Comparison of ENCODE assay signal across 14 mouse cellular contexts in genomic region chr1:132582998-132583604, GRCm38 (mm10). TPM values are rescaled to one million over a fixed set of nuclear protein-coding genes. Genes with fewer than 3 reads are reported as not detected.
DNase-seq lines count a peak whose midpoint lies in the region; ATAC-seq and TF ChIP-seq lines count a peak whose summit lies in the region.
"Had no signal": no experiment of that assay in that cellular context is flagged by ENCODE, and none has a peak within 500 bp of the region (broad histone marks: within the 10 kb centered on the region; RNA-seq: fewer than 3 reads in every experiment).

No protein-coding gene starts in this region.

- H3K9me3 ChIP-seq in forebrain, embryonic 12.5 days = no peaks in the 10 kb centered on the region
- no peaks in the 10 kb centered on the region for H3K9me3 ChIP-seq in hindbrain, embryonic 14.5 days (ENCODE audit: control insufficient read depth, low read length)
- no peaks in the 10 kb centered on the region for H3K9me3 ChIP-seq in midbrain, embryonic 16.5 days (replicated peaks; ENCODE audit: control insufficient read depth, low read length, poor library complexity, severe bottlenecking)
- H3K9me3 ChIP-seq in intestine, postnatal 0 days (ENCODE audit: control insufficient read depth) = no peaks in the 10 kb centered on the region
- H3K9me3 ChIP-seq: G1E; limb, embryonic 13.5 days had no signal

- peaks cover 91% of the 10 kb centered on the region for H3K4me1 ChIP-seq in forebrain, embryonic 12.5 days
- H3K4me1 ChIP-seq in hindbrain, embryonic 14.5 days (replicated peaks; ENCODE audit: control insufficient read depth, insufficient read depth, low read length) = peaks cover 41% of the 10 kb centered on the region
- peaks cover 45% of the 10 kb centered on the region for H3K4me1 ChIP-seq in midbrain, embryonic 16.5 days (ENCODE audit: control insufficient read depth, insufficient read depth, low read length)
- H3K4me1 ChIP-seq in intestine, postnatal 0 days (replicated peaks; ENCODE audit: control insufficient read depth, insufficient read depth, low read length) = no peaks in the 10 kb centered on the region

- peak overlapping the region; percentile 25; the same call in 1 of the 2 replicates for H3K4me2 ChIP-seq in forebrain, embryonic 12.5 days
- H3K4me2 ChIP-seq in hindbrain, embryonic 14.5 days (replicated peaks) = no peak overlapping the region
- H3K4me2 ChIP-seq in midbrain, embryonic 16.5 days (ENCODE audit: low read length) = no peak overlapping the region
- no peak overlapping the region for H3K4me2 ChIP-seq in intestine, postnatal 0 days (replicated peaks; ENCODE audit: low read depth)
- H3K4me2 ChIP-seq: heart, embryonic 11.5 days; limb, embryonic 13.5 days had no signal

- no peaks in the 10 kb centered on the region for H3K27me3 ChIP-seq in forebrain, embryonic 12.5 days
- H3K27me3 ChIP-seq in hindbrain, embryonic 14.5 days (ENCODE audit: control insufficient read depth, insufficient read depth, low read length) = no peaks in the 10 kb centered on the region
- H3K27me3 ChIP-seq in midbrain, embryonic 16.5 days (ENCODE audit: control insufficient read depth, insufficient read depth, low read depth, low read length) = no peaks in the 10 kb centered on the region
- no peaks in the 10 kb centered on the region for H3K27me3 ChIP-seq in intestine, postnatal 0 days (replicated peaks; ENCODE audit: control insufficient read depth, insufficient read depth, low read length)
- H3K27me3 ChIP-seq: limb, embryonic 13.5 days had no signal

- peak overlapping the region; percentile 38; the same call in 1 of the 2 replicates for H3K9ac ChIP-seq in forebrain, embryonic 12.5 days
- H3K9ac ChIP-seq in hindbrain, embryonic 14.5 days = peak overlapping the region; percentile 18; the same call in 1 of the 2 replicates
- no peak overlapping the region for H3K9ac ChIP-seq in midbrain, embryonic 16.5 days (ENCODE audit: low read depth, low read length)
- no peak overlapping the region for H3K9ac ChIP-seq in intestine, postnatal 0 days (ENCODE audit: low read depth, low read length)
- H3K9ac ChIP-seq: limb, embryonic 13.5 days had no signal

- no peaks in the 10 kb centered on the region; the same call in 1 of the 2 replicates for H3K36me3 ChIP-seq in forebrain, embryonic 12.5 days (replicated peaks)
- peaks cover 25% of the 10 kb centered on the region for H3K36me3 ChIP-seq in hindbrain, embryonic 14.5 days (replicated peaks; ENCODE audit: control insufficient read depth, insufficient read depth)
- H3K36me3 ChIP-seq in midbrain, embryonic 16.5 days (ENCODE audit: control insufficient read depth, insufficient read depth, low read length) = peaks cover 2% of the 10 kb centered on the region; the same call in 1 of the 2 replicates
- H3K36me3 ChIP-seq in intestine, postnatal 0 days (ENCODE audit: control insufficient read depth, insufficient read depth) = no peaks in the 10 kb centered on the region
- H3K36me3 ChIP-seq: G1E; limb, embryonic 13.5 days had no signal

- H3K4me3 ChIP-seq in forebrain, embryonic 12.5 days (replicated peaks) = no peak overlapping the region
- no peak overlapping the region for H3K4me3 ChIP-seq in hindbrain, embryonic 14.5 days (replicated peaks; ENCODE audit: low read length)
- no peak overlapping the region for H3K4me3 ChIP-seq in midbrain, embryonic 16.5 days (ENCODE audit: low read depth, low read length)
- no peak overlapping the region for H3K4me3 ChIP-seq in intestine, postnatal 0 days (ENCODE audit: low read depth, low read length)
- H3K4me3 ChIP-seq: limb, embryonic 13.5 days had no signal

- peak; percentile 46 for DNase-seq in brain, embryonic 14.5 days (ENCODE audit: low read depth)
- DNase-seq in hindbrain, embryonic 14.5 days (ENCODE audit: low spot score) = no peak
- DNase-seq in kidney, adult 8-10 months = no peak
- DNase-seq in lung, postnatal 14 days = no peak
- DNase-seq: adrenal gland, postnatal 25 days; heart, postnatal 4 days; kidney, adult 9 months had no signal

- no peak for TF ChIP-seq CTCF in brain, embryonic 14.5 days (IDR thresholded peaks at IDR 0.05; ENCODE audit: borderline replicate concordance, extremely low read depth, insufficient read depth, insufficient read length)
- no peak for TF ChIP-seq CTCF in intestine, postnatal 0 days (IDR thresholded peaks at IDR 0.05; ENCODE audit: low read depth)

- WGBS in forebrain, embryonic 12.5 days = 81% methylated on average over 18 of the region's 18 CpGs
- 72% methylated on average over 18 of the region's 18 CpGs for WGBS in hindbrain, embryonic 14.5 days
- WGBS in midbrain, embryonic 16.5 days = 57% methylated on average over 18 of the region's 18 CpGs
- WGBS in intestine, postnatal 0 days = 78% methylated on average over 18 of the region's 18 CpGs

- ATAC-seq in forebrain, embryonic 12.5 days (ENCODE audit: low FRiP score) = no peak
- ATAC-seq in hindbrain, embryonic 14.5 days (ENCODE audit: low FRiP score) = no peak; the same call in 1 of the 2 replicates
- peak; percentile 18; the same call in 1 of the 2 replicates for ATAC-seq in midbrain, embryonic 16.5 days
- no peak for ATAC-seq in intestine, postnatal 0 days

- peak overlapping the region; percentile 89 for H3K27ac ChIP-seq in forebrain, embryonic 12.5 days
- H3K27ac ChIP-seq in hindbrain, embryonic 14.5 days = peak overlapping the region; percentile 82
- H3K27ac ChIP-seq in midbrain, embryonic 16.5 days (ENCODE audit: low read length) = peak overlapping the region; percentile 89
- H3K27ac ChIP-seq in intestine, postnatal 0 days (ENCODE audit: low read depth, low read length) = no peak overlapping the region
- H3K27ac ChIP-seq: limb, embryonic 13.5 days had no signal

- no peak for TF ChIP-seq POLR2A in brain, embryonic 14.5 days (IDR thresholded peaks at IDR 0.05; ENCODE audit: borderline replicate concordance, extremely low read depth, insufficient read depth, insufficient read length, poor library complexity, severe bottlenecking)

RNA-seq across cellular contexts. Expression of gene Cntn2, which starts 40.0 kb away (rescaled TPM):
- 92.0 and 111 TPM in 2 replicates for polyA plus RNA-seq in brain, embryonic 14.5 days (2012; rRNA removed)
- polyA plus RNA-seq in forebrain, embryonic 12.5 days (2016; fragmentation: Nextera tagmentation; extraction: Ambion mirVana) = 37.0 and 37.5 TPM in 2 replicates
- 26.1 and 28.1 TPM in 2 replicates for polyA plus RNA-seq in hindbrain, embryonic 14.5 days (2014; fragmentation: Nextera tagmentation; extraction: Ambion mirVana)
- polyA plus RNA-seq in midbrain, embryonic 16.5 days (2015; fragmentation: Nextera tagmentation; extraction: Ambion mirVana) = 28.2 and 34.6 TPM in 2 replicates
- polyA plus RNA-seq in intestine, postnatal 0 days (2015; fragmentation: Nextera tagmentation; extraction: Ambion mirVana) = 0.14 and 0.29 TPM in 2 replicates
- polyA plus RNA-seq: G1E; testis, adult 2 months had no signal

Comparison
In these comparisons a context has a peak if more than half of its experiments do, and no peak if none do; other contexts are left out.
1. H3K9ac ChIP-seq: peak in forebrain, embryonic 12.5 days (single experiment) and hindbrain, embryonic 14.5 days (single experiment); none in midbrain, embryonic 16.5 days (single experiment) and intestine, postnatal 0 days (single experiment).
2. RNA of gene Cntn2, which starts 40.0 kb away (polyA plus RNA-seq): 92.0 to 111 TPM in brain, embryonic 14.5 days, 37.0 to 37.5 TPM in forebrain, embryonic 12.5 days, 28.2 to 34.6 TPM in midbrain, embryonic 16.5 days and 26.1 to 28.1 TPM in hindbrain, embryonic 14.5 days; 0.14 to 0.29 TPM in intestine, postnatal 0 days; every median in the first group is over 10 times any median in the second.